Mouse (Mus musculus) megakaryocyte-erythroid progenitor cell, adult 5-6 weeks (primary cell): ENCODE results near the gene Tmem39b. TPM values are rescaled to one million over a fixed set of nuclear protein-coding genes. Genes with fewer than 3 reads are reported as not detected.

Experiments used
- ATAC-seq: replicated peaks from 2 replicates; pipeline ENCODE4 v1.8.0; 2016; ENCODE audit warnings: mild to moderate bottlenecking, inconsistent platforms; ENCODE audit not compliant: severe bottlenecking, poor library complexity, low FRiP score, low TSS enrichment
- total RNA-seq, 2 experiments: library from RNA; stranded (forward) in 1 of 2; stranded (reverse) in 1 of 2; fragments of 200-1000, 215-1000 nt in 1 of 2; fragments of >200 nt in 1 of 2; fragmentation: Nextera tagmentation in 1 of 2; gene quantifications; 2 replicates each; pipeline ENCODE4 v1.2.3; 2014 to 2017

The Tmem39b gene
- total RNA-seq, 2 experiments from 2014 or later: 6.0 to 26.6 TPM

DNA sequence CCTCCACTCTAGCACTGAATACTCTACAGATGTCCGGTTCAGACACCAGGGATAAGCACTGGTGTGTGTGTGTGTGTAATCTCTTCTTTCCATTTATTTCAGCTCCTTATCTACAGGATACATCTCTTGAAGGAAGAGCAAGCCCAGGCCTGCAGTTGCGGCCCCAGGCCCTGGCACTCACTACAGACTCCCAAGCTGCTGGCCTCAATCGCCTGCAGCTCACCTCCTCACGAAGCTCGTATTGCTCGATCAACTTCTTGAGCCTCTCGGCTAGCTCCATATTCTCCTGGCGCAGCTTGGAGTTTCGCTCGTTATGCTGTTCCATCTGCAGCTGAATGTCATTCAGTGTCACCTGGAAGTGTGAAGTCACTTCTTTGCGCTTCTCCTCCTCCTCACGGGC, 64.8 kb downstream of the Tmem39b start:
- ATAC-seq: no peak

DNA sequence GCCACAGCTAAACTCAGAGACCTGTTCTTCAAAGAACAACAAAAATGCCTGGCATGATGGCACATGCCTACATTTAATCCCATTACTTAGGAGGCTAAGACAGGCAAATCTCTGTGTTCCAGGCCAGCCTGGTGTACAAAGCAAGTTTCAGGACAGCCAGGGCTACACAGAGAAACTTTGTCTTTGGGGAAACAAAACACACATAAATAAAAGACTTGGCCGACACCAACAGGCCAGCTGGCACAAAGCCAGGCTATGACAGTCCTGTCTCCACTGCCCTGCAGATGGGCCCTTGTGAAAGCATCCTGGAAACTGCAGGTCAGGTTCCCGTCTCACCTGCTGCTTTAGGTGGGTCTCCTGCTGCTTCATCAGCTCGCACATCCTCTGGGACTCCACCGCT, 65.7 kb downstream of the Tmem39b start:
- ATAC-seq: no peak

Other genes with a start within 250 kb of the Tmem39b start
- gene Bsdc1, start 235.3 kb downstream of the Tmem39b start, total RNA-seq (2014; fragmentation: Nextera tagmentation): 36.1 and 36.3 TPM in 2 replicates
- gene Bsdc1, start 235.3 kb downstream of the Tmem39b start, total RNA-seq (2017): 31.3 and 52.3 TPM in 2 replicates
- gene Tssk3, start 205.8 kb downstream of the Tmem39b start, total RNA-seq (2014; fragmentation: Nextera tagmentation): not detected in 2 replicates
- not detected in 2 replicates for gene Tssk3, start 205.8 kb downstream of the Tmem39b start, total RNA-seq (2017)
- not detected in 2 replicates for gene Fam229a, start 205.6 kb downstream of the Tmem39b start, total RNA-seq (2014; fragmentation: Nextera tagmentation)
- gene Fam229a, start 205.6 kb downstream of the Tmem39b start, total RNA-seq (2017): not detected in 2 replicates
- gene Marcksl1, start 183.3 kb downstream of the Tmem39b start, total RNA-seq (2014; fragmentation: Nextera tagmentation): 29.9 and 30.4 TPM in 2 replicates
- gene Marcksl1, start 183.3 kb downstream of the Tmem39b start, total RNA-seq (2017): 41.4 and 48.3 TPM in 2 replicates
- 136 and 147 TPM in 2 replicates for gene Hdac1, start 154.1 kb downstream of the Tmem39b start, total RNA-seq (2014; fragmentation: Nextera tagmentation)
- gene Hdac1, start 154.1 kb downstream of the Tmem39b start, total RNA-seq (2017): 72.7 and 76.2 TPM in 2 replicates
- 12.7 and 12.8 TPM in 2 replicates for gene Lck, start 123.2 kb downstream of the Tmem39b start, total RNA-seq (2014; fragmentation: Nextera tagmentation)
- 3.7 and 11.6 TPM in 2 replicates for gene Lck, start 123.2 kb downstream of the Tmem39b start, total RNA-seq (2017)
- not detected in 2 replicates for gene Fam167b, start 118.3 kb downstream of the Tmem39b start, total RNA-seq (2014; fragmentation: Nextera tagmentation)
- not detected in 2 replicates for gene Fam167b, start 118.3 kb downstream of the Tmem39b start, total RNA-seq (2017)
- gene Eif3i, start 96.2 kb downstream of the Tmem39b start, total RNA-seq (2014; fragmentation: Nextera tagmentation): 425 and 431 TPM in 2 replicates
- gene Eif3i, start 96.2 kb downstream of the Tmem39b start, total RNA-seq (2017): 323 and 412 TPM in 2 replicates
- 116 and 126 TPM in 2 replicates for gene Tmem234, start 96.2 kb downstream of the Tmem39b start, total RNA-seq (2014; fragmentation: Nextera tagmentation)
- 89.9 and 120 TPM in 2 replicates for gene Tmem234, start 96.2 kb downstream of the Tmem39b start, total RNA-seq (2017)
- gene Dcdc2b, start 82.6 kb downstream of the Tmem39b start, total RNA-seq (2014; fragmentation: Nextera tagmentation): not detected in 2 replicates
- 11.0 TPM in 1 of 2 replicates, not detected in the other for gene Dcdc2b, start 82.6 kb downstream of the Tmem39b start, total RNA-seq (2017)
- gene Iqcc, start 77.7 kb downstream of the Tmem39b start, total RNA-seq (2014; fragmentation: Nextera tagmentation): 26.8 and 31.8 TPM in 2 replicates
- gene Iqcc, start 77.7 kb downstream of the Tmem39b start, total RNA-seq (2017): 14.6 and 18.7 TPM in 2 replicates
- gene Ccdc28b, start 72.9 kb downstream of the Tmem39b start, total RNA-seq (2014; fragmentation: Nextera tagmentation): 31.0 and 63.2 TPM in 2 replicates
- 26.9 and 54.5 TPM in 2 replicates for gene Ccdc28b, start 72.9 kb downstream of the Tmem39b start, total RNA-seq (2017)
- gene Txlna, start 55.8 kb downstream of the Tmem39b start, total RNA-seq (2014; fragmentation: Nextera tagmentation): 48.2 and 49.9 TPM in 2 replicates
- gene Txlna, start 55.8 kb downstream of the Tmem39b start, total RNA-seq (2017): 81.8 and 103 TPM in 2 replicates
- gene Kpna6, start 24.1 kb downstream of the Tmem39b start, total RNA-seq (2014; fragmentation: Nextera tagmentation): 36.1 and 38.6 TPM in 2 replicates
- 25.1 and 39.0 TPM in 2 replicates for gene Kpna6, start 24.1 kb downstream of the Tmem39b start, total RNA-seq (2017)
- gene Khdrbs1, start 45.5 kb upstream of the Tmem39b start, total RNA-seq (2014; fragmentation: Nextera tagmentation): 99.6 and 107 TPM in 2 replicates
- gene Khdrbs1, start 45.5 kb upstream of the Tmem39b start, total RNA-seq (2017): 103 and 112 TPM in 2 replicates
- 168 and 313 TPM in 2 replicates for gene Ptp4a2, start 114.4 kb upstream of the Tmem39b start, total RNA-seq (2014; fragmentation: Nextera tagmentation)
- 419 and 540 TPM in 2 replicates for gene Ptp4a2, start 114.4 kb upstream of the Tmem39b start, total RNA-seq (2017)
- not detected in 2 replicates for gene Spocd1, start 232.4 kb upstream of the Tmem39b start, total RNA-seq (2014; fragmentation: Nextera tagmentation)
- gene Spocd1, start 232.4 kb upstream of the Tmem39b start, total RNA-seq (2017): not detected in 2 replicates